Mouse (Mus musculus) brain, embryonic 14.5 days (tissue): ENCODE measurements around the gene Sdc4.

ENCODE experiments used
- CTCF ChIP-seq: fragments of 200-500 bp; IDR thresholded peaks from 2 replicates; pipeline ENCODE4 v1.5.1; 2012; ENCODE audit warnings: inconsistent platforms, mild to moderate bottlenecking, moderate library complexity, borderline replicate concordance; ENCODE audit not compliant: insufficient read depth, insufficient read length; ENCODE audit errors: extremely low read depth
- POLR2A ChIP-seq: fragments of 200-500 bp; IDR thresholded peaks from 2 replicates; pipeline ENCODE4 v1.6.1; 2012; ENCODE audit warnings: mild to moderate bottlenecking, inconsistent platforms, borderline replicate concordance; ENCODE audit not compliant: poor library complexity, insufficient read depth, insufficient read length, severe bottlenecking; ENCODE audit errors: extremely low read depth

DNA sequence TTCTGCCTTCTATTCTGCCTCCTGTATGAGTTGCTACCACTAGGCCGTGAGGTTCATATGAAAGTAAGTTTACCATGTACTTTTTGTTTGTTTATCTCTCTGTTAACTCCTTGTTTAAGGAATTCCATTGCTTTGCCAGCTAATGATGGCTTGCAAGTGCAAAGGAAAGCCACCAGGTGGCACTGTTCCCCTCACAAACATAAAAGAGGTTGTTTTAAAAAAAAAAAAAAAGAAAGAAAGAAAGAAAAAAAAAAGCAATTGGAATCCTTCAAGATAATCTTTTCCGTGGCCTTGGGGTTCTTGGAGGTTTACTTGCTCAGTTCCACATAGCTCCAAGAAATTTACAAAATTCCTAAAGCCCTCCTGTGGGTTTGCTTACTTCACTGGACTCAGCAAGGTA lies 26.5 kb downstream of the Sdc4 start:
- TF ChIP-seq CTCF (peak; percentile 68; the same call in 1 of the 2 replicates), POLR2A (no peak)
